Mouse (Mus musculus) small intestine, adult 2 months (tissue): ENCODE results near the gene Rimklb.

Source experiments
- CTCF ChIP-seq: fragments of 200-500 bp; IDR thresholded peaks from 2 replicates; pipeline ENCODE4 v1.5.1; 2012; ENCODE audit warnings: low read depth, mild to moderate bottlenecking, control low read depth, inconsistent platforms, low read length, moderate library complexity, mixed read lengths; ENCODE audit not compliant: insufficient replicate concordance, insufficient read length; ENCODE audit errors: extremely low read depth
- POLR2A ChIP-seq: fragments of 200-500 bp; IDR thresholded peaks from 2 replicates; pipeline ENCODE4 v1.6.1; 2012; ENCODE audit warnings: low read depth, mild to moderate bottlenecking, control low read depth, inconsistent platforms, low read length, moderate library complexity

DNA sequence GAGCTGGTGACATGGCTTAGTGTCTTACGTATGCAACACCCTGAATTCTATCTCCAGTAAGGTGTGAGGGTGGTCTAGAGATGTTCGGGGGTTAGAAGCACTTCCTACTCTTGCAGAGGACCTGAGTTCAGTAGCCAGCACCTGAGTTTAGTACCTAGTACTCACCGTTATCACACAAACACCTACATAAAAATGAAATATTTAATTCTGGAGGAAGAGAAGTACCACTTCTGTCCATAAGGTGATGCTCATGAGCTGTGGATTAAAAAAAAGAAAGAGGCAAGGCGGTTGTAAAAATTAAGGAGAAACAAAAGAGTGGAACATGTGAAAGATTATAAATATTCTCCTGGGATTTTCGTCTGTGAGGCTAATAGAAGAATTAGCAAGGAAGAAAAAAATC, 2.1 kb downstream of the Rimklb start:
- no peak for TF ChIP-seq CTCF
- no peak for TF ChIP-seq POLR2A
